Mouse (Mus musculus): ENCODE data around the gene Itm2b.
A peak's percentile ranks its signal among the peaks of the same experiment; 100 is the strongest.

Itm2b gene

DNA sequence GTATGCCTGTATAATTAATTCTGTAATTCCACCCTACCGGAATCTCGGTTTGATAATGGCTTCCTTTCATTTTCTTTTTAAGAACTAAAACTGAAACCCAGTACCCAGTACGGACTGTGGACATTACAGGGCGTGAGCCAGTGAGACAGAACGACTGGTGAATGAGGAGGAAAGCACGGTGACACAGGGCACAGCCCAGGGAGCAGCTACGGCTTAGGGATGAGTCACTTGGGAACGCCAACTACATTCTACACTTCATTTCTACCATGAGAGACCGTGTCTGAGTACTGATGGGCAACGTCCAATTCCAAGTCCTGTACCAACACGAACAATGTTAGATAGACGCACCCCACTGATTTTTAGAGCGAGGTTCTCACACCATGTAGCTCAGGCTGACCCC lies 16.1 kb downstream of the Itm2b start:
- no peak for DNase-seq (ENCODE audit: low read depth, low spot score)

DNA sequence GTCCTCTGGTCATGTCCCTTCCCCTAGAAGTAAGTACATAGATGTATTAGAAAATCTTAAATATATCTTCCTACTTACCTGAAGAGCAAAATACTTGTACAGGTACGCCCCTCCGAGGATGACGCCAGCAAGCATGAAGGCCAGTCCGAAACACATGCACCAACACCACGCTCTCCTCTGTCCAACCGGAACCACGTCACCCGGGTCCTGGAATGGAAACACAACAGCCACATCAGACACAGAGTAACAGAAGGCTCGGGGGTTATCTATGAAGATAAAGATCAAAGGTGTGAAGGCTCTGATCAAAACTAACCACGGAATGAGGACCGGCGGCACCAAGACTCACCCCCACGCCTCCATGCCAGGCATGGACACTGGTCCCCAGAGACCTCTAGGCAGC lies 16.9 kb downstream of the Itm2b start:
- DNase-seq (ENCODE audit: low read depth, low spot score) = no peak

DNA sequence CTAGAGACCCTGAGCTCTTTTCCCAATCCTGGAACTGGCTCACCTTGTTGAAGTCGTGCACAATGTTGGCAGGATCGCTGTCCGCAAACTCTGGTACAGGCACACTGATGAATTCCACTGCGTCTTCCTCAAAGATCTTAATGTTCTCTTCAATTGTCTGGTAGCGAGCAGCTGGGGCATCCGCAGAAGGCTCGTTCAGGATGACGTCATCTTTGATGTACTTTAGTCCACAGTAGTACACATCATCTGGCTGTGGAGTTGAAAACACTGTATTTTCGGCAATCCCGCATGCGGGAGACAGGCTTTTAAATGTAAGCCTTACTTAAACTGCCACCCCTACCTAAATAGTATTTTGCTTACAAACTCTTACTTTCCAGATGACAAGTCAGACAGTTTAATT lies 18.8 kb downstream of the Itm2b start:
- no peak for DNase-seq (ENCODE audit: low read depth, low spot score)

DNA sequence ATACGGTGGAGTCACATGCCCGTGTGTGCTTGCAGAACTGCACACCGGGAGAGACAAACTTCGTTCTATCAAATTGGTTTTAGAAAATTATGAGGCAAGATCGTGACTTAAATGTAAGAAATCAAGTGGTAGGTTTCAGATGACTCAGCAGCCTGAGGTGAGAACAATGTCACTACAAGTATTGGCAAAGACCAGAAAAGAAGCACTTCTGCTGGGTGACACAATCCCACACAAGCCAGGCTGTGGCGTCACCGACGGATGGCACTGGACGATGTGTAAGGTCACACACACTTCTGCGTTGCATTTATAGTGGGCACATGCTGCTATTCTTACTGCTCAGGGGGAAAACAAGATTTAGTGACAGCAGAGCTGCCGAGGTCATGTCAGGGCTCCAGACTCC lies 21.3 kb downstream of the Itm2b start:
- no peak for DNase-seq (ENCODE audit: low read depth, low spot score)

- DNase-seq (ENCODE audit: low read depth, low spot score) = no peak
Observed at GRCm38 (mm10) chr14:73354700-73355099, 30.4 kb downstream of the Itm2b start.

DNA sequence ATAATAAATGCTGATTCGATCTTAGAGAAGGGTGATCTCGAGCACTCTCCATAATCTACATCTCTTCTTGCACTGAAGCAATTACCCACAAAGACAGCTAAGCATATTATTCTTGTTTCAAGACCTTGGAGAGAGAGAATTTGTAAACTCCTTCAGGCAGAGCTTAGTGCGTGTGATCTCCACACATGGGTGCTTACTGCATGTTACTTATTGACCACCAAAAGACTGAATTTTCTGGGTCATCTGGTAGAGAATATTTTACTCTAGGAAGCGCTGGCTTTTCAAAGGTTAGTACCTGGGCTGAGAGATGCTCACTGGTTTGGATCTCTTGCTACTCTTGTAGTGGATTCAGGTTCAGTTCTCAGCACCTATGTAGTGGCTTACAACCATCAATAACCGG lies 34.0 kb downstream of the Itm2b start:
- DNase-seq (ENCODE audit: low read depth, low spot score) = no peak

GRCm38 (mm10) chr14:73350029-73350428 lies 35.1 kb downstream of the Itm2b start:
- no peak for DNase-seq (ENCODE audit: low read depth, low spot score)

DNA sequence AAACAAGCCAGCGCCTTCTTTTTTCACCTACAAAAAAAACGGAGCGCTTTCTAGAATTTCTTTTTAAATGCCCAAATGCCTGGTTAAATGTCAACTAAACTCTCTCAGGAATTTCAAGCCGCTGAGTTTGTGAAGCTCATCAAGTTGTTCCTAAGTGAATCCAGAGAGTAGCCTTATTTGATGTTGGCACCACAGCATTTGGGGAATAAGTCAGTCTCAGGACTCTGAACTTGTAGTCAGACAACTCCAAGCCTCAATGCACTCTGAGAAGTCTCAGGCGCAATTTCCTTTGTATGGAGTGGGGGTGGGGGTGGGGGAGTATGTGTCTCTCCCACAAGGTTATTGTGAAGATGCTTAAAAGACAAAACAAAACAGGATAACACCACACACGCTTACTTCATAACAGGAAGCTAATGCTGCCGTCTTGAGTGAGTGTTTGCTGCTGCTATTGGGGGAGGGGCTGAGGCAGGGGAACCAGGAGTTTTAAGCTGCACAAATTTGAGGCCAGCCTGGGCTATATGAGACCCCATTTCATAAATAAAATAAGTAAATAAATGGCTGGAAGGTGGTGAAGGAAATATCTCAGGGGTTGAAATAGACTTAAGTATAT lies 35.9 kb downstream of the Itm2b start:
- DNase-seq (ENCODE audit: low read depth, low spot score) = no peak

GRCm38 (mm10) chr14:73347302-73347701 lies 37.8 kb downstream of the Itm2b start:
- no peak for DNase-seq (ENCODE audit: low read depth, low spot score)

DNA sequence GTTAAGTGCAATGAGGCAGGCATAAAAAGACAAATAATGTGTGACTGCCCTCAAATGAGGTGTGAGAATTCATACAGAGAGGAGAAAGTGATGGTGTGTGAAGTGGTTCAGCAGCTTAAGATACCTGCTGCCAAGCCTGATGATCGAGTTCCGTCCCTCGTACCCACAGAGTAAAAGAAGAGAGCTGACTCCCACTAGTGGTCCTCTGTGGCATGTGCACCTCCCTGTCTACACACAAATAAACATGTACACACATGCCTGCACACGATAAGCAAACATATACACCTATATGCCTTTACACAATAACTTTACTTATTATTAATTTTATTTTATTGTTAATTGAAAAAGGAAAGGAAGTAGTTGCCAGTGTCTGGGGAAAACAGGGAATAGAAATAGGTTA lies 39.5 kb downstream of the Itm2b start:
- peak; percentile 43 for DNase-seq (ENCODE audit: low read depth, low spot score)

DNA sequence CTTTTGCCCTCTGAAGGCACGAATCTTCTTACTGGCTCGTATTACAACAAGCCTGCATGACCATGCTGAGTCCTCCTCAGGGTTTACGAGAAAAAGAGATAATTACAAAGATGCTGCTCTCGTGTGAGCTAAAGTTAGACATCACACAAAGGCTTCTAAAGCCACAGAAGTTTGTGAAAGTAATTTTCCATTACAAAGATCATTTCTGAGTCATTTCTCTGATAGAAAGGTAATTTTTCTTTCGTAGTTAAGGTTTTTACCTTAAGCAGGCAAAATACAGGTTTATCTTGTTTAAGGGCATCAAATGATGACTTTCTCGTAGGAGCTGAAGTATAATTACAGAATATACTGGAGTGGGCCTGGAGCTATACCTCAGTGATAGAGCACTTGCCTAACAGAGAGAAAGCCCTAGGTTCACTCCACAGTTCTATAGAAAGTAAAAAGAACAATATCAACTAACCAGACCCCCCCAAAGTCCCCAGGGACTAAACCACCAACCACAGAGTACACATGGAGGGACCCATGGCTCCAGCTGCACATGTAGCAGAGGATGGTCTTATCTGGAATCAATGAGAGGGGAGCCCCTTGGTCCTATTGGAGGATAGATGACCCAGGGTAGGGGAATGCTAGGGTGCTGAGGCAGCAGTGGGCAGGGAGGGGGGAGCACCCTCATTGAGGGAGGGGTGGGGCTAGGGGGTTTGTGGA lies 44.9 kb downstream of the Itm2b start:
- DNase-seq (ENCODE audit: low read depth, low spot score) = no peak

GRCm38 (mm10) chr14:73339615-73340014 lies 45.5 kb downstream of the Itm2b start:
- peak; percentile 44 for DNase-seq (ENCODE audit: low read depth, low spot score)

DNA sequence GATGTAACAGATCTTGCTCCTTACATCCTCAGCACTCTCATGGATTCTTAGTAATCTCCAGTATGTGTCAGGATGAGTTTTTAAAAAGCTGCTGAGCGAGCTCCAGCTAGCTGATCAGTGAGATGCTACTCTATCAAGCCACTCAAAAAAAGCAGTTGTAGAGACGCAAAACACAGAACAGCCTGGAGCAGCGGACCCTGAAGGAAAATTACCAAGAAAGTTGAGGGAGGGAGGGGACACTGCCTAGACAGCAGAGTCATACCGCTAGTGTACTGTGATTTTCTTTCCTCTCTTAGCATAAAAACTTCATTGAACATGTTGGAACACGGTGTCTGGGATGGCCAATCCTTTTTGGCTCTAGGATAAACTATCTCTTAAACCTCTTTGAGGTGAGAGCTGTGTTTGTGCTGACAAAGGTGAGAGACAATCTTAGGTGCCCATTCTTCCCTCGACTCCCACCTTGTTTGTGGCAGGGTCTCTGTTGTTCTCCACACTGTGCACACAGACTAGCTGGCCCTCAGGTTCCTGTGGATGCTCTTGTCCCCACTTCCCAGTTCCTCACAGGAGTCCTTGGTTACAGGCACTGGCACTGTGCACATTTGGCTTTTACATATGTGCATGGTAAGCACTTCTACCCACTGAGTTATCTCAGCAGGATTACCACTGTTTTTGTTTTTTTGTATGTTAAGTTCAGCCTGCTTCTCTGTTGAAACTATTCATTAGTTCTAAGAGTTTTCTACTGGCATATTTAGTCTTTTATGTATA lies 48.6 kb downstream of the Itm2b start:
- DNase-seq (ENCODE audit: low read depth, low spot score) = peak; percentile 31

- peak; percentile 67 for DNase-seq (ENCODE audit: low read depth, low spot score)
Observed at GRCm38 (mm10) chr14:73334926-73335805, 49.9 kb downstream of the Itm2b start.

GRCm38 (mm10) chr14:73333880-73334279 lies 51.2 kb downstream of the Itm2b start:
- DNase-seq (ENCODE audit: low read depth, low spot score) = peak; percentile 76

DNA sequence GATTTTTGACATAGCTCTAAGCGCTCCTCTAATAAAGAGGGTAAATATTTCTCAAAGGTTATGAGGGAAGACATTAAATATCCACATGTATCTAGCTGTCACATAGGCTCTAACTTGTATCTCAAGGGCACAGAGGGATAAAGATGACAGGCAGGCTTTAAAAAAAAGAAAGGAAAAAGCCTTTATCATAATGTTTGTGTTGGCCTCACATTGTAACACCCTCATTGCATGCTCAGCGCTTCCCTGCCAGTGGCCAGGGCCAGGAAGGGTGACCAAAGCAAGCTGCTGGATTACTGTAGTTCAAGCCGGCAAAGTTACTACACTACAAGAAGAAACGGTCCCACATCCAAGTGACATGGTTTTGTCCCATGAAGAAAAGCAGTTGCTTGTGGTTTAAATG lies 53.7 kb downstream of the Itm2b start:
- DNase-seq (ENCODE audit: low read depth, low spot score) = no peak

- no peak for DNase-seq (ENCODE audit: low read depth, low spot score)
Observed at GRCm38 (mm10) chr14:73329871-73330270, 55.2 kb downstream of the Itm2b start.

DNA sequence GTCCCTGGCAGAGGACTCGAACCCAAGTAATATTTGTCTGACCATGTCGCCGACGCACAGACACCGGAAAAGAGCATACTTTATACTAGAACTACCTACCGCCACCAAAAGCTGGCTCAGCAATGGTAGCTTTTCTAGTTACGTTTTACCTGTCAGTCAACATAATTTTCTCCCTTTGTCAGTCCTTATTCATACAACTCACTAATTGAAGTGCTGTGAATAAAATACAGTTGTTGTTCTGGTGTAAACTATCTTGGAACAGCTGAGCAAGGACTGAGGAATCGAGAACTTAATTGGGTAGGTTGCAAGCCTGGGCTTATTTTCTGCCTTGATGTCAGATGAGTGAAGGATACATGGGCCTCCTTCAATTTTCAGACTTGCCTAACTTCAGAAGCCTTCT lies 58.6 kb downstream of the Itm2b start:
- peak; percentile 14 for DNase-seq (ENCODE audit: low read depth, low spot score)

- peak; percentile 67 for DNase-seq (ENCODE audit: low read depth, low spot score)
Observed at GRCm38 (mm10) chr14:73325456-73326381, 59.4 kb downstream of the Itm2b start, which contains the start of gene Rb1. Rb1 (minus strand) TSS chr14:73325822.

- DNase-seq (ENCODE audit: low read depth, low spot score) = peak; percentile 77
Observed at GRCm38 (mm10) chr14:73324634-73325455, 60.2 kb downstream of the Itm2b start.
